Mouse (Mus musculus) heart, postnatal 25 days (tissue): ENCODE results near the gene Creb3. TPM values are rescaled to one million over a fixed set of nuclear protein-coding genes. Genes with fewer than 3 reads are reported as not detected.

Source experiments
- DNase-seq: peaks from one replicate; pipeline ENCODE4 v3.0.0; 2022; ENCODE audit warnings: low spot score
- intact Hi-C: fragments of 180-260 bp; cut with DNase I; formaldehyde crosslinking; loops from one replicate; pipeline ENCODE4 v1.15.1; 2025
- total RNA-seq, 2 experiments: library from RNA; stranded (reverse); gene quantifications; 2 replicates each; pipeline ENCODE4 v1.2.3; 2021

Creb3 gene
- total RNA-seq, 2 experiments from 2014 or later = 45.8 to 48.3 TPM

- intact Hi-C loops = no loop called here
- DNase-seq = no peak
Measured at GRCm38 (mm10) chr4:43553891-43554290, 8.2 kb upstream of the Creb3 start.

- intact Hi-C loops = loop anchor here (5.0 kb wide), 1 partner anchor 114 kb away; the partner anchor contains the start of gene Tesk1
Measured at GRCm38 (mm10) chr4:43555926-43556325, 6.2 kb upstream of the Creb3 start.

GRCm38 (mm10) chr4:43558028-43558630 is 4.0 kb upstream of the Creb3 start:
- DNase-seq = no peak
- intact Hi-C loops = loop anchor here (5.0 kb wide), 1 partner anchor 116 kb away; the partner anchor contains the start of gene Tesk1

More at GRCm38 (mm10) chr4:43555926-43556325, 6.2 kb upstream of the Creb3 start:
- no peak for DNase-seq

- peak; percentile 52 for DNase-seq
- intact Hi-C loops = loop anchor here (5.0 kb wide), 1 partner anchor 116 kb away; the partner anchor contains the start of gene Tesk1
Measured at GRCm38 (mm10) chr4:43558631-43559356, 3.3 kb upstream of the Creb3 start.

- intact Hi-C loops = loop anchor here (5.0 kb wide), 1 partner anchor 117 kb away; the partner anchor contains the start of gene Tesk1
- DNase-seq = no peak
Measured at GRCm38 (mm10) chr4:43559519-43560242, 2.5 kb upstream of the Creb3 start.

GRCm38 (mm10) chr4:43560243-43560611 is 1.9 kb upstream of the Creb3 start:
- intact Hi-C loops = no loop called here
- peak; percentile 60 for DNase-seq

GRCm38 (mm10) chr4:43560976-43561375 is 1.2 kb upstream of the Creb3 start:
- intact Hi-C loops = no loop called here
- DNase-seq = no peak

DNA sequence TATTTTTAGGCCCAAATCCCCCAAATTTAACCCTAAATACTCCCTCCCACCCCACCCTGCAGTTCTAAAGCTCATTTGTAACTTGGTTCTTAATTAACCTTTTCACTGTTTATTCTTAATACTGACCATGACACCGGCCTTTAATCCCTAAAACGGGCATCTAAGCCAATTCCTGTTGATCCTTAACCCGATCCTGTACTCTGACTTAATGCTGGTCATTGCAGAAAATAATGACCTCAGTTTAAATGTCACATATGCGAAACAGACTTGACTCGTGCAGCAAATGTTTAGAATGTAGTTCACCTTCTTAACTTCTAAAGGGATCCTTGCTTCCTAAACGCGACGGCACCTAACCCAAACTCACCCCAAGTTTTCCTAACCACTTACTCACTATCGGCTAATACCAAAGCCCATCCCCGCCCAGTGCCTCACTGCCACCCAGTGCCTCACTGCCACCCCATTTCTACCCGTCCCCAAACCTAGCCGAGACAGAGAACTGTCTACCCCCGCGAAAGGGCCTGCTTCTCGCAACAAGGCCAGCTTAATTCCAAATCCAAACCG is 616 bp upstream of the Creb3 start:
- no peak for DNase-seq
- intact Hi-C loops = no loop called here

DNA sequence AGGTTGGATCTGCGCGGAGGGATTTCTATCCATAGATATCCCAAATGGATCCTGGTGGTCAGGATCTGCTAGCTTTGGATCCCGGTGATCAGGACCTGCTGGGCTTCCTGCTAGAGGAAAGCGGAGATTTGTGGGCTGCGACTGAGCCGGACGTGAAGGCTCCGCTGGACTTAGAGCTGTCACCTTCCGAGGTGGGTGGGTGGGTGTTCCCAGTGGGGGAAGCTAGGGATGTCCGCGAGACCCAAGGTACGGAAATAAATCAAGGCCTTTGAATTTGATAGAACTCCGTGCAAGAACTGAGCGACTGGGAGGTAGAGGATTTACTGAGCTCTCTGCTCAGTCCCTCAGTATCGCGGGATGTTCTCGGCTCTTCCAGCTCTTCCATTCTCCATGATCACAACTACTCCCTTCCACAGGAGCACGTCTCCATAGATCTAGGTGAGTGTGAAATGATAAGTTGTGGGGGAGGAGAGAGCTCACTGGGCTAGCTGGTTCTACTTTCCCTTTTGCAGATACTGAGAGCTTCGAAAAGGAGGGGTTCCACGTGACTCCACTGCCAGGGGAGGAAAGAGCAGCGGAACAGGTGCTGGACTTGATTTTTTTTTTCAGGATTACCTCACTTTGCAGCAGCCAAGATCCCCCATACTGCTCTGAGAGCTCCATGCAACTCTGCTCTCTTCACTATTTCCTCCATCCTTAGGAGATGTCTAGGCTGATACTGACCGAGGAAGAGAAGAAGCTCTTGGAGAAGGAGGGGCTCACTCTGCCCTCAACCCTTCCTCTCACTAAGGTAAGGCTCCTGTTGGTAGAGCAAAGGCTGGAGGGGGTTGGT is 853 bp downstream of the Creb3 start:
- intact Hi-C loops = loop anchor here (1.0 kb wide), 1 partner anchor 13 kb away; no protein-coding TSS in a partner anchor
- DNase-seq = no peak

GRCm38 (mm10) chr4:43563601-43563875 is 1.4 kb downstream of the Creb3 start:
- intact Hi-C loops = loop anchor here (1.0 kb wide), 1 partner anchor 13 kb away; no protein-coding TSS in a partner anchor

DNA sequence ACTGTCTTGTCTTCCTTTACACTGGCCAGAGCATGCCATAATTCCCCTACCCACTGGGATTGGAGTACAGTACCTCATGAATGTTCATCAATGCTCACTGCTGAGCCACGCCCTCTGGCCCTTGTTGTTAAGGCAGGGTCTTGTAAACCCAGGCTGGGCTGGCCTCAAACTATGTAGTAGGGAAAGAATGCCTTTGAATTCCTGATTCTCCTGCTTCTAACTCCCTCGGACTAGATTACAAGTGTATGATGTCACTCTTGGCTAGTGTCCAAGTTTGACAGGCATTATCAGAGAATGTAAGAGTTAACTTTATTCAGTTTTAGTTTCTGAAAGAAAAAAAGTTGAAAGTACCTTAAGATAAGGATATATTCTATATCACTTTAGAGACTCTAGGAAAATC is 2.1 kb downstream of the Creb3 start:
- intact Hi-C loops = no loop called here
- DNase-seq = no peak

More at GRCm38 (mm10) chr4:43563601-43563875, 1.4 kb downstream of the Creb3 start:
- no peak for DNase-seq

GRCm38 (mm10) chr4:43567140-43567539 is 5.0 kb downstream of the Creb3 start:
- no peak for DNase-seq
- intact Hi-C loops = no loop called here

GRCm38 (mm10) chr4:43571395-43572045 is 9.4 kb downstream of the Creb3 start:
- intact Hi-C loops = no loop called here
- DNase-seq = no peak

DNA sequence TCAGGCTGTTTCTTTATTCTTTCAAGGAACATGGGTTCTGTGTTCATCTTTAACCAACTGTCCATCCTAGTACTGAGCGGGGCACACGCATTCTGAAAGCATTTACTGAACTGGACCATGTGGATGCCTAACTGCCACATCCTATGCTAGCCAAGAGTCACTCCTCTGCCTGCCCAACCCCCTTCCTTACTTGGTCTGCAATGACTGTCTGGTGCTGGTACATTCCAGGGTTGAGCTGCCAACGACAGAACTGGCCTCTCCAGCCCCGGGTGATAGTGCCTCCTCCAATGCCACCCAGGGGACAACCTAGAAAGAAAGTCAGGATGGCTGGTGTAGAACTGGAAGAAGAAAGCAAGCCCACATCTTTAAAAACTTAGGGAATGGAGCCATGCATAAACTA is 11.4 kb downstream of the Creb3 start:
- intact Hi-C loops = no loop called here

GRCm38 (mm10) chr4:43575356-43575755 is 13.2 kb downstream of the Creb3 start:
- DNase-seq = no peak
- intact Hi-C loops = loop anchor here (5.0 kb wide), 2 partner anchors 43 to 57 kb away; partner anchors contain the start of gene Npr2

More for the DNA sequence above, 11.4 kb downstream of the Creb3 start:
- no peak for DNase-seq

- intact Hi-C loops = loop anchor here (5.0 kb wide), 2 partner anchors 45 to 55 kb away; partner anchors contain the start of gene Npr2
Measured at GRCm38 (mm10) chr4:43577237-43577881, 15.2 kb downstream of the Creb3 start.

DNA sequence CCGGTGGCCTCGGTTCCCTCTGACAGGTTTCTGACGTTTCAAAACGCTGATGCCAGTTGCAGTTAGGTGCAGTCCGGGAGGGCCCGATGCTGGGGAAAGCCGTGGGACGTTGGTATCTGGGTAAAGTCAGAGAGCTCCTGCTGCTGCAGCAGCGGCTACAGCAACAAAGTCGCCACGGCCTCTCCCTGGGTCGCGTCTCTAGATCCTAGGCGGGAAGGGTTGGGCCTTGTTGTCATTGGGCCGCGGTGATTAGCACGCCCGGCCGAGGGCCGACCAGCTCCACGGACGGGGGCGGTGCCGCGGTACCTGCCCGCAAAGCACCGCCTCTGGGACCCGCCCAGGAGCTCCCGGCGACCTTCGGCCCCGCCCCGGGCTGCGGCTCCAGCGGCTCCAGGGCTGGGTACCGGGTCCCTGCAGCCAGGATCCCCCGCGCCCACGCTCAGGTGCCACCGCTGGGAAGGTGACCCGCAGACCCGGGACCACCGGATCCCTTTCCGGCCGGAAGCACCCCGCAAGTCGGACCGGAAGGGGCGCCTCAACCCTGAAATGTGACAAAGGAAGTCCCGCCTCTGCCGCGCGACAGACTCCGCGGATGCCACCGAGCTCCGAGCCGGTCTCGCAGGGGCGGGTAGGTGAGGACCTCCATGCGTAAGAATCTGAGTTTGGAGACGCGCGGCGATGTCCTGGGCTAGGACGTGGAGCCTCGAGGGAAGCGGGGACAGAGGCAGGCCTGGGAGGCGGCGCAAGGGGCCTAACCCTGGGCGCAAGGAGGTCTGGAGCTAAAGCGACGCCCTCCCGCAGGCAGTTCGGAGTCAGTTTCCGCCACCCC is 16.5 kb downstream of the Creb3 start, which contains the start of the genes Rgp1 and Gba2:
Gene Rgp1 (plus strand): TSS at position 340 of the 829 bp plus-strand sequence.
Gene Gba2 (minus strand): TSS at position 498 of the 829 bp plus-strand sequence.
- DNase-seq = peak; percentile 84
- intact Hi-C loops = loop anchor here (5.0 kb wide), 2 partner anchors 46 to 54 kb away; partner anchors contain the start of gene Npr2

More at GRCm38 (mm10) chr4:43577237-43577881, 15.2 kb downstream of the Creb3 start:
- DNase-seq = no peak
